Mouse (Mus musculus): ENCODE results near the gene Sult5a1.
"Not testable (repeated sequence)": the region's sequence is repeated elsewhere in the genome, so short reads cannot be mapped to it uniquely, and the experiment has no call there.

Sult5a1 gene

GRCm38 (mm10) chr8:123135406-123135805 lies 22.7 kb downstream of the Sult5a1 start:
- no peak for DNase-seq (ENCODE audit: low spot score in 2 of 2)

- DNase-seq (ENCODE audit: low spot score in 2 of 2), result no peak
Observed at GRCm38 (mm10) chr8:123134149-123134713, 23.9 kb downstream of the Sult5a1 start.

GRCm38 (mm10) chr8:123132953-123133352 lies 25.2 kb downstream of the Sult5a1 start:
- no peak for DNase-seq (ENCODE audit: low spot score in 2 of 2)

GRCm38 (mm10) chr8:123131041-123131440 lies 27.1 kb downstream of the Sult5a1 start:
- DNase-seq (ENCODE audit: low spot score in 2 of 2), result no peak

GRCm38 (mm10) chr8:123126193-123126816 lies 31.8 kb downstream of the Sult5a1 start:
- DNase-seq (ENCODE audit: low spot score in 2 of 2), result no peak

GRCm38 (mm10) chr8:123122670-123123069 lies 35.4 kb downstream of the Sult5a1 start:
- DNase-seq (ENCODE audit: low spot score in 2 of 2), result no peak

- no peak for DNase-seq (ENCODE audit: low spot score in 2 of 2)
Observed at GRCm38 (mm10) chr8:123122059-123122458, 36.1 kb downstream of the Sult5a1 start.

GRCm38 (mm10) chr8:123117744-123118143 lies 40.4 kb downstream of the Sult5a1 start:
- DNase-seq (ENCODE audit: low spot score in 2 of 2), result no peak

- no peak for DNase-seq (ENCODE audit: low spot score in 2 of 2)
Observed at GRCm38 (mm10) chr8:123117127-123117731, 40.9 kb downstream of the Sult5a1 start, which contains the start of gene Cpne7. TSS of gene Cpne7 (plus strand) at chr8:123117374.

GRCm38 (mm10) chr8:123114644-123115043 lies 43.5 kb downstream of the Sult5a1 start:
- DNase-seq (ENCODE audit: low spot score in 2 of 2), result no peak

GRCm38 (mm10) chr8:123113908-123114469 lies 44.1 kb downstream of the Sult5a1 start:
- no peak for DNase-seq (ENCODE audit: low spot score in 2 of 2)

- DNase-seq (ENCODE audit: low spot score in 2 of 2), result no peak
Observed at GRCm38 (mm10) chr8:123112892-123113291, 45.2 kb downstream of the Sult5a1 start.

GRCm38 (mm10) chr8:123110649-123111048 lies 47.5 kb downstream of the Sult5a1 start:
- DNase-seq (ENCODE audit: low spot score in 2 of 2), result no peak

- no peak for DNase-seq (ENCODE audit: low spot score in 2 of 2)
Observed at GRCm38 (mm10) chr8:123108953-123109352, 49.2 kb downstream of the Sult5a1 start.

GRCm38 (mm10) chr8:123108010-123108409 lies 50.1 kb downstream of the Sult5a1 start:
- DNase-seq (ENCODE audit: low spot score in 2 of 2), result no peak

- no peak for DNase-seq (ENCODE audit: low spot score in 2 of 2)
Observed at GRCm38 (mm10) chr8:123106531-123106930, 51.6 kb downstream of the Sult5a1 start.

- no peak for DNase-seq (ENCODE audit: low spot score in 2 of 2)
Observed at GRCm38 (mm10) chr8:123105553-123106326, 52.4 kb downstream of the Sult5a1 start.

GRCm38 (mm10) chr8:123104046-123104767 lies 53.9 kb downstream of the Sult5a1 start:
- no peak for DNase-seq (ENCODE audit: low spot score in 2 of 2)

- DNase-seq (ENCODE audit: low spot score in 2 of 2), result no peak
Observed at GRCm38 (mm10) chr8:123103285-123103684, 54.8 kb downstream of the Sult5a1 start.

GRCm38 (mm10) chr8:123102855-123103254 lies 55.3 kb downstream of the Sult5a1 start:
- DNase-seq (ENCODE audit: low spot score in 2 of 2), result not testable (repeated sequence)

All from left cerebral cortex, adult 9 months (tissue).